Mouse (Mus musculus): ENCODE data around the gene Lce1l. TPM values are rescaled to one million over a fixed set of nuclear protein-coding genes. Genes with fewer than 3 reads are reported as not detected.
"Not testable (repeated sequence)": the region's sequence is repeated elsewhere in the genome, so short reads cannot be mapped to it uniquely, and the experiment has no call there.

Gene Lce1l
- not detected for total RNA-seq (2021)
- long read RNA-seq, experiment 1, result 0 reads
- long read RNA-seq, experiment 2, result 0 reads

DNA sequence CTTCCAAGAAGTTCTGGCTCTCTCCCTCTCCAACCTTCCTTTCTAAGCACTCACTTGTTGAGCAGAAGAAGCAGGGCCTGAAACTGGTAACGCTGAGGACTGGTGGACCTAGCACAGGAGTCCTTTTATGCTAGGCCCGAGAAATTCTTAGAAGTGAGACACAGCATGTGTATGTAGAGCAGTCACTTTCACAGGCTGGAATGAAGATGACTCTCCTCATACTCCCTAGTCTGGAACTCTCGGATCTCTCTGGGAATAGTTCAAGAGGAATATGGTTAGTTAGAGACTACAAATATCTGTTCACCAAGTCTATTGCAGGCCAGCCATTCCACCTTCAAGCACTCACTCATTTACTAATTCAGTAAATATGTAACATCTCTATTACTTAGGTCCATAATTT, at the start of gene Lce1l:
TSS of gene Lce1l (minus strand) at position 101 of the 400 bp plus-strand sequence.
- intact Hi-C loops (cut with DNase I), result no loop called here
- Histone ChIP-seq H3K4me3 (no peak within 1 kb of the TSS), H3K27ac (no peak within 1 kb of the TSS)
- no peak for TF ChIP-seq CTCF (IDR thresholded peaks at IDR 0.05)
- no peak for DNase-seq

- Histone ChIP-seq H3K27ac (no peak overlapping the region), H3K4me3 (no peak overlapping the region)
- TF ChIP-seq CTCF (IDR thresholded peaks at IDR 0.05), result no peak
- DNase-seq, result no peak
- intact Hi-C loops (cut with DNase I), result no loop called here
These were observed 43.4 kb upstream of the Lce1l start for GRCm38 (mm10) chr3:92894489-92894888.

GRCm38 (mm10) chr3:92894063-92894462, 43.0 kb upstream of the Lce1l start:
- Histone ChIP-seq H3K27ac (no peak overlapping the region), H3K4me3 (no peak overlapping the region)
- no peak for TF ChIP-seq CTCF (IDR thresholded peaks at IDR 0.05)
- DNase-seq, result no peak
- intact Hi-C loops (cut with DNase I), result no loop called here

GRCm38 (mm10) chr3:92874180-92874579, 23.1 kb upstream of the Lce1l start:
- H3K4me3 ChIP-seq, result no peak overlapping the region
- no peak for DNase-seq
- H3K27ac ChIP-seq, result no peak overlapping the region
- intact Hi-C loops (cut with DNase I), result no loop called here
- TF ChIP-seq CTCF (IDR thresholded peaks at IDR 0.05), result no peak

DNA sequence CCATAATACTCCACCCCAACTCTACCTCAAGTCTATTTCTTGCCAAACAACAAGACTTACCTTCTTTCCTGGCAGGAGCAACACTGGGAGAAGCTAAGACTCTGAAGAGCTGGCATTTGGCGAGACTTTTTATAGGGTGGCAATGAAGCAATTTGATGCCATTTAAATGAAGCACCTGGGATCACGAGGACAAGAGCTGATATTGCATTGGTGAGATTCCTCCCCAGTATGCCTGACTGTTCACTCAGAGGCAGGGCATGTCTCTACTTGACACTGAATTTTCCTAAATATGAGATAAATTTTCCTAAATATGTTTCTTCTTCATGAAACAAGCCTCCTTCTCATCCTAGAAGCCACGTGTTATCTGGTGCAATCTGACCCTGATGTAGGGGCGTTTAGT, 19.0 kb upstream of the Lce1l start, which contains the start of gene 2310050C09Rik:
TSS of gene 2310050C09Rik (minus strand) at position 101 of the 400 bp plus-strand sequence.
- H3K4me3 ChIP-seq, result no peak within 1 kb of the TSS
- no peak within 1 kb of the TSS for H3K27ac ChIP-seq
- intact Hi-C loops (cut with DNase I), result no loop called here
- DNase-seq, result no peak
- no peak for TF ChIP-seq CTCF (IDR thresholded peaks at IDR 0.05)

- Histone ChIP-seq H3K27ac (no peak within 1 kb of the TSS), H3K4me3 (no peak within 1 kb of the TSS)
- intact Hi-C loops (cut with DNase I), result no loop called here
- no peak for DNase-seq
- TF ChIP-seq CTCF (IDR thresholded peaks at IDR 0.05), result no peak
These were observed 24.0 kb downstream of the Lce1l start, which contains the start of gene Kprp for GRCm38 (mm10) chr3:92827108-92827507. Gene Kprp, minus strand, starts transcription at chr3:92827247.

- no peak for TF ChIP-seq CTCF (IDR thresholded peaks at IDR 0.05)
- intact Hi-C loops (cut with DNase I), result no loop called here
- Histone ChIP-seq H3K27ac (no peak overlapping the region), H3K4me3 (no peak overlapping the region)
- no peak for DNase-seq
These were observed 25.3 kb downstream of the Lce1l start for GRCm38 (mm10) chr3:92825808-92826207.

GRCm38 (mm10) chr3:92816036-92816435, 35.0 kb downstream of the Lce1l start:
- intact Hi-C loops (cut with DNase I); H3K4me3 ChIP-seq; H3K27ac ChIP-seq; DNase-seq: not testable (repeated sequence)

DNA sequence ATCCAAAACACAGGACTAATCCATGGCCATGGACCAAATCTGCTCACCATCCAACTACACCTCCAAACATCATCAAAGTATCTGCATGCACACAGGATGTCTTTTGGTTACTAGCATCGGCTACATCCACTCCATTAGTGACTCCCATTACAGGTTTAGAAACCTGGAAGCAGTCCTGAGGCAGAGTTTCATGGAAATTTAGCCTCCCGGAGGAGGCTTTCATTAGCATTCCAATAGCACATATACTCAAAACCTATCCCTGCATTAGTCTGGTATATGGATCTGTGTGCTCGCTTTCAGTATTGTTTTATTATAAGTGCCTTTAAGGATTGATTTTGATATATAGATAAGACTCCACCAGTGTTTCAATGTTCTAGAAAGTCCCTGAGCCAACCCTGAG, 35.5 kb downstream of the Lce1l start:
- intact Hi-C loops (cut with DNase I), result no loop called here
- TF ChIP-seq CTCF (IDR thresholded peaks at IDR 0.05), result no peak
- DNase-seq, result no peak

DNA sequence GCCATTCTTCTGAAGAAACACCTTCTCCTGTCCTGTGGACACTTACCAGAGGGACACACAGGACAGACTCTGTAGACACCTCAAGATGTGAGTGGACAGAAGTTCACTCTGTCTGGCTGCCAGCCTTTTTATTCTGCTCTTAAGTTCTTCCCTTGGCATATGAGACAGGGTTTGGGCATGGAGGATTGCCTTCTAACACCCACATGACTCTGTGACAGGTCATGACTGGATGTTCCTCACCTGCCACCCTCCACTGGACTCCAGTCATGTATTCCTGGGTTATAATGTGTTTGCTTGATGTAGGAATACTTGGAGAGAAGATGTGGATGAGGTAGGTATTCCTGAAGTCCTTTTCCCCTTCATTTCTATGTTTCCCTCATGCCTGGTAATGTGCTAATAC, 43.3 kb downstream of the Lce1l start, which contains the start of gene Lce1k:
TSS of gene Lce1k (minus strand) at position 101 of the 400 bp plus-strand sequence.
- intact Hi-C loops (cut with DNase I), result no loop called here
- no peak for DNase-seq
- Histone ChIP-seq H3K27ac (no peak within 1 kb of the TSS), H3K4me3 (no peak within 1 kb of the TSS)
- TF ChIP-seq CTCF (IDR thresholded peaks at IDR 0.05), result no peak

More for the DNA sequence above, 35.5 kb downstream of the Lce1l start:
- Histone ChIP-seq H3K4me3 (no peak overlapping the region), H3K27ac (no peak overlapping the region)

Other genes with a start within 250 kb of the Lce1l start
- not detected for gene 2210017I01Rik, start 243.8 kb downstream of the Lce1l start, total RNA-seq (2021)
- gene Lce6a, start 229.6 kb downstream of the Lce1l start, total RNA-seq (2021), result not detected
- gene Lce1a1, start 203.0 kb downstream of the Lce1l start, total RNA-seq (2021), result not detected
- gene Lce1b, start 194.4 kb downstream of the Lce1l start, total RNA-seq (2021), result not detected
- not detected for gene Lce1a2, start 181.0 kb downstream of the Lce1l start, total RNA-seq (2021)
- gene Lce1c, start 172.0 kb downstream of the Lce1l start, total RNA-seq (2021), result not detected
- not detected for gene Lce1d, start 164.1 kb downstream of the Lce1l start, total RNA-seq (2021)
- gene Lce1e, start 142.2 kb downstream of the Lce1l start, total RNA-seq (2021), result not detected
- gene Lce1f, start 130.9 kb downstream of the Lce1l start, total RNA-seq (2021), result not detected
- gene Gm38119, start 112.2 kb downstream of the Lce1l start, total RNA-seq (2021), result not detected
- not detected for gene Lce1g, start 98.9 kb downstream of the Lce1l start, total RNA-seq (2021)
- gene Lce1h, start 86.2 kb downstream of the Lce1l start, total RNA-seq (2021), result not detected
- not detected for gene Lce1i, start 72.4 kb downstream of the Lce1l start, total RNA-seq (2021)
- gene Lce1j, start 60.8 kb downstream of the Lce1l start, total RNA-seq (2021), result not detected
- gene Lce1k, start 43.4 kb downstream of the Lce1l start, total RNA-seq (2021), result not detected
- not detected for gene Kprp, start 24.0 kb downstream of the Lce1l start, total RNA-seq (2021)
- gene 2310050C09Rik, start 18.9 kb upstream of the Lce1l start, total RNA-seq (2021), result not detected
- gene Lce3a, start 74.9 kb upstream of the Lce1l start, total RNA-seq (2021), result not detected
- not detected for gene Lce3b, start 81.7 kb upstream of the Lce1l start, total RNA-seq (2021)
- gene Lce3c, start 93.2 kb upstream of the Lce1l start, total RNA-seq (2021), result not detected
- not detected for gene Lce3d, start 106.1 kb upstream of the Lce1l start, total RNA-seq (2021)
- gene Lce3e, start 115.8 kb upstream of the Lce1l start, total RNA-seq (2021), result not detected
- not detected for gene Lce3f, start 140.9 kb upstream of the Lce1l start, total RNA-seq (2021)
- gene Crct1, start 164.4 kb upstream of the Lce1l start, total RNA-seq (2021), result not detected
- not detected for gene Lce1m, start 167.8 kb upstream of the Lce1l start, total RNA-seq (2021)
- not detected for gene Gm4858, start 217.5 kb upstream of the Lce1l start, total RNA-seq (2021)

All from gastrocnemius, adult 2 months (tissue).